Mouse (Mus musculus): ENCODE measurements around the gene Tedc2. TPM values are rescaled to one million over a fixed set of nuclear protein-coding genes. Genes with fewer than 3 reads are reported as not detected.

The Tedc2 gene
- 10 to 100 TPM in 2 of 4 experiments, 1 to 10 TPM in 2; 8.6 to 10.2 (median 10.1) TPM for total RNA-seq (2022)

DNA sequence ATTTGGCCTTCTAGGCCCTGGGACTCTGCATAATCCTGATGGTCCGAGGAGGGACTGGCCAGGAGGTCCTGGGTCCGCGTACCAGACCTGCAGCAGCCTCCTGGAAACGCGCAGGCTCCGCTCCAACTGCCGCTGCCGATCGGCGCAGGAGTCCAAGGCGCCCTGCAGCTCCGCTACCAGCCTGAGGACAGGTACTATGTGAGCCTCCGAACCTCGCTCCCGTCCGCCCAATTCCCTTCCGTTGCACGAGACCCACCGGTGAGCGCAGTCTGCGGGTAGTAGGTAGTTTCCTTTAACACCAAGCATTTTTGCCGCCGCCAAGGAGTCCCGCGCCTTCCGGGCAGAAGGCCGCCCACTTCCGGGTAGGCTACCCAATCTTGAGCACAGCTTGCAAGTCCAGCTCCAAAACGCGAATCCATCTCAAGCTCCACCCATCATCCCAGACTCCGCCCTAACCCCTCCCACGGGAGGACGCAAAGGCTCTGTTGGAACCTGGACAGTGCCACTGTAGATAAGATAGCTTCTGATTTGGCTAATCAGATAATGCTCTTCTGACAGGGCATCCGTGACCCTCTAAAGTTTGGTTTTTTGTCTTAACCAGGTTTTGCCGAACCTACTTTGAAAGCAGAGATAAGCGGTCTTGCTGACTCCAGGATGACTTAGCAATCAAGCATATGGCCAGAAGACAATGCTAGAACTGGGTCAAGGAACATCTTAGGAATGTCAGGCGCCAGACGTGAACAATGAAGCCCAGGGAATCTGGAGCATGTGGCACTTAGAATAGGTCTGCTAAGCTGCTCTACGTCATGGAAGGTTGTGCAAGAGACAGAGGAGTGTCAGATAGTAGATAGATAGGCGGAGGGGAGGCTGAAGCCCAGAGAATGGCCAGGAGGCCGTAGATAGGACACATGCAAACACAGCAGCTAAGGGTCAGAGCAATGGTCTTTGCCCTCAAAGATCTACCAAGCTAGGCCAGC is at the start of gene Tedc2:
TSS of gene Tedc2 (minus strand) at position 417 of the 977 bp plus-strand sequence.
- peak; percentile 81 to 92 for DNase-seq (ENCODE audit: low spot score in 2 of 2)

DNA sequence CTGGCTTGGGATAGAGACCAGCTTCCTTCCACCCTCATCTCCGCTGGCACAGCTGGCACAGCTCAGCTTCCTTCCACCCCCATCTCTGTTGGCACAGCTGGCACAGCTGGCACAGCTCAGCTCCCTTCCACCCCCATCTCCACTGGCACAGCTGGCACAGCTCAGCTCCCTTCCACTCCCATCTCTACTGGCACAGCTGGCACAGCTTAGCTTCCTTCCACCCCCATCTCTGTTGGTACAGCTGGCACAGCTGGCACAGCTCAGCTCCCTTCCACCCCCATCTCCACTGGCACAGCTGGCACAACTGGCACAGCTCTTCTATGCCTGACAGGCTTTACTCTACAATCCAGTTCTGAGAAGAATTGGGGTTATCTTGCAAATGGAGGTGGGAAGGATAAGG is 46.5 kb upstream of the Tedc2 start:
- DNase-seq (ENCODE audit: low spot score in 2 of 2): no peak

DNA sequence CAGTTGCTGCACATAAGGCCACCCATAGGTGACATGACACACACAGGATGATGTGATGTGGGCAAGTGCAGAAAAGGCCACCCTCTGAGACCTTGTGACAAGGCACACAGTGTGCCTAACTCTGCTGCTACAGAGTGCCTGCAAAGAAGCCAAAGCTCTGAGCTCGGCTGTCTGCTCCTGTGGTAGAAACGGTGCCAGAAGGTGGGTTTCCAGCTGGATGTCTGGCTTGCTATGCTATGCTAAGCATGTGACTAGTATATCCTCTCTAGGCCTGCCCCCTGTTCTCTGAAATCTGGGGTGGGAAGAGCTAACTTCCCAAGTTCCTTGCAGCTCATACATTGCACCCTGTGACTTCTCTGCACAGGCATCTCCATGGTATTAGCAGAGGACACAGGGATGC is 44.1 kb upstream of the Tedc2 start:
- no peak for DNase-seq (ENCODE audit: low spot score in 2 of 2)

DNA sequence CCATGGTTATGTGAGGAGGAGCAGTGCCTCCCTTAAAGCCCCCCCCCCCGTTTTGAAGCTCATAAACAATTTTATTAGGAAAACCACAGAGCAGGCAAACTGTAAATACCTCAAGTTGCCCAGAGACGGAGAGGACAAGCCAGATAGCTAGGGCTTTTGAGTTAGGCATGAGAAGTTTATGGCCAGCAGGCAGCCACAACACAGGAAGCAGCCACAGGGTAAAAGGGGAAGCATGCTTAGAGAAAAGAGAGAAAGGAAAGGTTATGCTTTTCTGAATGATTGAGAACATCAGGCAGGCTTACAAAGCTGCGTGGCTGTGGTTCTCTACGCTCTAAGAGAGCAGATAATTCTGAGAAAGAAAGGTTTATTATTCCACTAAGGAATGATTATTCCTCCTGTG is 39.9 kb upstream of the Tedc2 start:
- no peak for DNase-seq (ENCODE audit: low spot score in 2 of 2)

DNA sequence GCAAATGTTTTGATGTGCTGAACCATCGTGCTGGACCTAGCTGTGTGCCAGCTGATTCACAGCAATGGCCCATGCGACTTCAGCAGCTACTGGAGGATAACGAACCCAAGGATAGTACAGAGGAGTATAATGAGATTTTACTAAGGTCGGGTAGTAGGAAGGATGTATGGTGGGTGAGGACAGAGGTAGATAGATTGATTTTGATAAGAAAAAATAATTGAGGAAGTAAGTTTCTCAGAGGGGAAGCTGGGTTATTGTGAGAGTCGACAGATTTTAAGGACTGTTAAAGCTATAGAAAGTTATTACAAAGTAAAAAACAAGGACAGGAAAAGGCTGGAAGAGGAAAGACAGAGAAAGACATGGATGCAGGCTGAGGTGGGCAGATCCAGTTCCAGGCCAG is 39.1 kb upstream of the Tedc2 start:
- no peak for DNase-seq (ENCODE audit: low spot score in 2 of 2)

DNA sequence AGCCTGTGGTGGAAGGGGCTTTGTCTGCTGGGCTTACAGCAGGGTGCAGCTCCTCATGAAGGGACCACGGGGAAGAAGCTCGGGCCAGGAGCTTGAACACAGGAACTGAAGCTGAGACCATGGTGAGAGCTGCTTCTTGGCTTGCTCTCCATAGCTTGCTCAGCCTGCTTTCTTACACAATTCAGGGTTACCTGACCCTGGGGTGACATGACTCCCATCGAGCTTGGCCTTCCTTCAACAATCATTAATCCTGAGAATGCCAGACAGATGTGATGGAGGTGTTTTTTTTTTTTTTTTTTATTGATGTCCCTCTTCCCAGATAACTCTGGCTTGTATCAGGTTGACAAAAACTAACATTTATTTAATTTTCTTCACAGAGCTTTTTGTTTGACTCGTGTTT is 38.3 kb upstream of the Tedc2 start:
- no peak for DNase-seq (ENCODE audit: low spot score in 2 of 2)

DNA sequence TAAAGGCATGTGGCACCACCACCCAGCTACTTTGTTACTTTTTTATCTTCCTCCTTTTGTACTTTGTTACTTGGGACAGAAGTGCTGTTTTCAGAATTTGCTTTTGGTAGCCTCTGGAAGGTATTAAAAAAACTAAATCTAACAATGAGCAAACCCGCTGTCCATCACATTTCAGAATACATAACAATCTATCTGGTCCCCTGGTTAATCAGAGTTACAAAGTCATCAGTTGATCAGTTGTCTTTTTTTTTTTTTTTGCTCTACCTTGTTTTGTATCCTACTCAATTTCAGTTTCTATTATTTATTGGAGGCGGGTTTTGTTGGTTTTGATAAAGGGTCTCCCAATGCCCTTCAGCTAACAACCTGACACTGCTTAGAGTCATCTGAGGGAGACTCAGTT is 31.7 kb upstream of the Tedc2 start:
- DNase-seq (ENCODE audit: low spot score in 2 of 2): no peak

DNA sequence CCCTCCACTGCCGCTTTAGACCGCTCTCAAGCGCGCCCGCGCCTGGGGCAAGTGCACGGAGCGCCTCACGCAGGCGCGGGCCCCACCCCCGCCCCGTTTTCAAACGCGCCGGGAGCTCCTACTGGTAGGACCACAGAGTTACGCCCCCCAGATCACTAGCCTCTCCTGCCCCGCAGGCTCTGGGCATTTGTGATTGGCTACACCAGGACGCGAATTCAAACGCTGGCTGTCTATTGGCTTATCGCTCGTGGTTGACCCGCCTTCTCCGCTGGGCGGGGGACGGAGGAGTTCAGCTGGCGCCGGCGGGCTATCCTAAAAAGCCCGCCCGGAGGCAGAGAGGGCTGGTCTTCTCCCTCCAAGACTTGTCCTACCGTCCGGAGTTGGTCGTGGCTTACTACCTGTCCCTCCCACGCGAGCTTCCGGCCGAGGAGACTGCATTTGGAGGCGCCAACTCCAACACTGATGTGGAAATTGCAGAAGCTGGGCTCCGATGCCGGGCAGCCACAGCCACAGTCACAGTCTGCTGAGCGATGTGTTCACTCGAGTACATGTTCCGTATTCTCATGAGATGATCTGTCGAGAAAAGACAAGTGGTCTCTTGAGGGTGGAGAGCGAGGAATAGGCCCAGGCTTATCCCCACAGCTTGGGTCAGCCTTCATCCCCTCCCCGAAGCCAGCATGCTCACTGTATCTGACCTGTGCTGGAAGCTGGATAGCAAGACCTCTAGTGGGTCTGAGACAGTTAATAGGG is 30.8 kb upstream of the Tedc2 start, which contains the start of gene Ccnf:
TSS of gene Ccnf (minus strand) at position 165 of the 750 bp plus-strand sequence.
- peak; percentile 85 to 97 for DNase-seq (ENCODE audit: low spot score in 2 of 2)

DNA sequence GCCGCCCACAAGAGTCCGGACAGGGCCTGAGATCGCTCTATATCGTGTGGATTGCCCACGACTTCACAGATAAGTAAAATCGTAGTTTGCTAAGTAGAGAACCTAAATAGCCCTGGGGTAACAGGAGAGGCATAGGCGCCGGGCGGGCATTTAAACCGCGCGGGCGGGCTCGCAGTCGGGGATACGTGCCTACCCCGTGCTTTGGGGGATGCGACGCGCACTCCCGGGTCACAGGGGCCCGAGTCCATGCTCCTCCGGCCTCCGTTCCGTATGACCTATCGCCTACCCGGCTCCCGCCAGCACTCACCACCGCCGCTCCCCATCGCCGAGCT is 30.3 kb upstream of the Tedc2 start:
- DNase-seq (ENCODE audit: low spot score in 2 of 2): no peak

DNA sequence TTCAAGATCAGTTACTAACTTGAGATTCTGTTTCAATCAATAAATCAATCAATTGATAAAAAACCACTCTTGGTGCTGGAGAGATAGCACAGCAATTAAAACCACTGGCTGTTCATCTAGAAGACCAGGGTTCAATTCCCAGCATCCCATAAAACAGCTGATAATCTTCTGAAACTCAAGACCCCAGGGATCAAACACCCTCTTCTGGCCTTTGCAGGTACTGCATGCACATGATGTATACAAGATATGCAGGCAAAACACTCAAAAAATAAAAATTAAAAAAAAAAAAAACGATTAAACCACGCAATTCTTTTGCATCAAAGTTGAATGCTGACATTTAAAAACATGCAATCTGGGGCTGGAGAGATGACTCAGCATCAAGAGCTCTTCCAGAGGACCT is 28.0 kb upstream of the Tedc2 start:
- no peak for DNase-seq (ENCODE audit: low spot score in 2 of 2)

DNA sequence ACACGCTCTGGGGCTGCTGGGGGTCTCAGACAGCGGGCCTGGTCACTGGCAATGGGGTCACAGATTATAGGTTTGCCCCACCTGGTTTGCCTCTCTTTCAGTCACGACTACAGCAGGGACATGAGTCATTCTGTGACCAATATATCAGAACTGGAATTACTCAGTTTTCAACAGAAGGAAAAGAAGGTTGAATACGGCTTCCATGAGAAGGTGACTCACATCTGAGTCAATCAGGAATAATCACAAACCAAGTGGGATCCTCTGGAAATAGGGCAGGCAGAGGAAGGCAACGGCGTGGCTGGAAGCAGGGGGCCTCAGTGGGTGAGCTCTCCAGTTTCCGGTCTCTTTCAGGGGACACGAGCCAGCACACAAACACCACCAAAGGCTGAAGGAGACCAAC is 23.4 kb upstream of the Tedc2 start:
- peak in 1 of 2 experiments; percentile 33 for DNase-seq (ENCODE audit: low spot score in 2 of 2)

DNA sequence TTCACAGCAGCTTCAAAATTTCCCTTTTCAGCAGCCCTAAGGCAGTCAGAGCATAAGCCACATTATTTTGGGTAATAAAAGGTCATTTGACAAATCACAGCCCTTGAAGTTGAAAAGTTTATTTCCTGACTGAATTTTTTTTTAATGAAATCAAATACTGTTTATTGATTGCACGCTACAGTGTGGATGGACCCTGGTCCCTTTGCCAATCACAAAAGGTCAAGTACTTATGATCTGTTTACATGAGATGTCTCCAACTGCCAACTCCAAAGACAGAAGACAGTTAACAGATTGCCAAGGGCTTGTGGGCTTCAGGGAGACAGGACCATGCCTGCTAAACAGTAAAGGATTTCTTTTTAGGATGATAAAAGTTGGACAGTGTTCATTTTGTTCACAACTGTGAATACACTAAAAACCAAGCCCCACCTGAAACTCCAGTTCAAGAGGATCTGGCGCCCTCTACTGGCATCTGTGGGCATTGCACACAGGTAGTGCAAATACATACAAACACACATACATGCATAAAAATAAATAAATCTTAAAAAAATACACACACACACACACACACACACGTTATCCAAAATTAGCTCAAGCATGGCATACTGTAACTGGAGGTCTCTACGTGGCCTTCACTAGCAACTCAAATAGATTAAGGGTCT is 22.8 kb upstream of the Tedc2 start:
- no peak for DNase-seq (ENCODE audit: low spot score in 2 of 2)

DNA sequence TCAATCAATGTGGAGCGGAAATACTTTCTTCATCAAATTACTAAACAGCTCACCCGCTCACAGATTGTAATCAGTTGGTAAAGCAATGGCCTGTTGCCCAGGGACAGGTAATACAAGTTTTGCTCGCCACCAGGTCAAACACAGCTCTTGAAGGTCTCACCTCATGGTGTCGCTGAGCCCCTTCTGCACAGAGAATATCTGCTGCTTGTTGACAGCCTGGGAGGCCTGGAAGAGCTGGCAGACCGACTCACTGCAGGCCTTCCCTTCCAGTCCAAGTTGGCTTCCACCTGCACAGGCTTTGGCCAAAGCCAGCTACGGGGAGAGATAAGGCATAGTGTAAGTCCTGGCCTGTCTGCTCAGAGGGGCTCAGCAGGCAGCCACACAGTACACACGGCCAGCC is 16.3 kb upstream of the Tedc2 start:
- DNase-seq (ENCODE audit: low spot score in 2 of 2): no peak

DNA sequence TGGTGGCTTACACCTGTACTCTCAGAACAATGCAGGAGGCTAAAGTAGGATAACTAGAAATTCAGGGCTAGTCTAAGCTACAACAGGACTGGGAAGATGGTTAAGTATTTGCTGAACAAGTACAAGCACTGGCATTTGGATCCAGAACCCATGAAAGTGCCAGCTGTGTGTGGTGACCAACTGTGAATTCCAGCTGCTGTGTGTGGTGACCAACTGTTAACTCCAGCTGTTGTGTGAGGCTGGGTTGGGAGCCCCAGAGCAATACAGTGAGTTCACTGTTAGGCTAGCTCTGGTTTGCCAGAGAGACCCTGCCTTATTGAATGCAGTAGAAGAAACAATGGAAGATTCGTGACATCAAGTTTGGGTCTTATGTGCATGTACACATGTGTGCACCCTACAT is 15.8 kb upstream of the Tedc2 start:
- DNase-seq (ENCODE audit: low spot score in 2 of 2): no peak

DNA sequence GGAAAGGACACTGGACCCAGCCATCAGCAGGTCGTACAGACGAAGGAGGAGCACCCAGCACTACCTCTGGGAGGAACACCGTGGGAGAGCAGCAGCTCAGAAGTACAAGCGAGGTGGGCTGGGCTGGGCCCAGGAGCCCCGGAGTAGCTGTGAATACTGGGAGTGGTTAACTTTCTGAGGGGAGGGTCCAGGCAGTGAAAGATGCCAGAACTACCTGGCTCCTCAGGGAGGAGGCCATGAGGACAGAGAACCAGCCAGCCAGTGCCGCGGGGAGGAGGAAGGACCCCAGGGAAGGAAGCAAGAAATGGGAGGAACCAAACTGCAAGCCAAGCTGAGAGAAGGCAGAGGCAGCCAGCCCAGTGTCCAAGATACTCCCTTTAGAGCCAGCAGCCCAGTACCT is 7.3 kb upstream of the Tedc2 start:
- no peak for DNase-seq (ENCODE audit: low spot score in 2 of 2)

DNA sequence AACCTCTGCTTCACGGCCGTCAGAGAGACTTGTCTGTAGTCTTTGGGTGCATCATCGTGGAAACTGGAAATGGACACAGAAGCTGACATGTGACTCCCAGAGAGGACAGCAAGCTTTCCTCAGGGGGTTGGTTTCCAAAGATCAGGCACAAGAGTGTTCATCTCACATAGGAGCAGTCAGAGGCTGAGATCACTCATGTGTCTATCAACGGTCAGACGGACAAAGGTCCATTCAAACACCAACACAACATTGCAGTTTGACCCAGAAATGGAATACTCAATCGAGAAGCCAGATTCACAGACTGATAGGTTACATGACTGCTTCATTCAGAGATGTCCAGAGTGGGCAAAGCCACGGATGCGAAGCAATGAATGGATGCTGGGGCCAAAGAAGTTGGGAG is 6.1 kb upstream of the Tedc2 start:
- DNase-seq (ENCODE audit: low spot score in 2 of 2): no peak

DNA sequence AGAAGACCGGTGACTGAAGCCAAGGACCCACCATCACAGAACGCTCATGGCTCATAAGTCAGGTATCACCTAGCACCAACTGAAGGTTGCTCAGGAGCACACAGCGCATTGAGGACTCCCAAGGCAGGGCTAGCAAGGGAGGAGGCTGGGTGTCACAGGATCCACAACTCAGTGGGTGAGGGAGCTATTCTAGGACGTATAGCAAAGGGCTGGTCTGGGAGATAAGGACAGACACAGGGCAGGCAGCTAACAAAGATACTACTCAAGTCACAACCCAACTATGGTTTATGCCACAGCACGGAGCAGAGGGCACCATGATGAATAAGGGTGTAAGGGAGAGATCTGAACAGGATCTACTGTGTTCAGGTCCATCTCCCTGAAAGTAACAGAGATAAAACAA is 5.2 kb upstream of the Tedc2 start:
- no peak for DNase-seq (ENCODE audit: low spot score in 2 of 2)

DNA sequence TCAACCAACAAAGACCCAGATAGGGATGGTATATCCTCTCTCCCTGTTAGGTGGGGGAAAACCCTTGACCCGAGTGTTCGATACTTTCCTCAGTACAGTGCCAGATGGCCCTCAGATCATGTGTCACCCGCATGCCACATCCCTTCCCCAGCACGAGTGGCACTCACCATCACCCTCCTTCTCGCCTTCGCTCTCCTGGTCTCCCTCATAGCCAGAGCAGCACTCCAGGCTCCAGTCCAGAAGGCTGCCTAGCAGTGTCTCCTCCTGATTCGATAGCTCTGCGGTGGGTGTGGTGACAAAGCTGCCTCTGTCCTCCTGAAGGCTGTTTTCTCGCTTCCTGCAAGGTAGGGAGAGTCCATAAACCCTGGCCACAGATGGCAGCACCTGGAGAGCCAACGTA is 4.1 kb upstream of the Tedc2 start:
- no peak for DNase-seq (ENCODE audit: low spot score in 2 of 2)

DNA sequence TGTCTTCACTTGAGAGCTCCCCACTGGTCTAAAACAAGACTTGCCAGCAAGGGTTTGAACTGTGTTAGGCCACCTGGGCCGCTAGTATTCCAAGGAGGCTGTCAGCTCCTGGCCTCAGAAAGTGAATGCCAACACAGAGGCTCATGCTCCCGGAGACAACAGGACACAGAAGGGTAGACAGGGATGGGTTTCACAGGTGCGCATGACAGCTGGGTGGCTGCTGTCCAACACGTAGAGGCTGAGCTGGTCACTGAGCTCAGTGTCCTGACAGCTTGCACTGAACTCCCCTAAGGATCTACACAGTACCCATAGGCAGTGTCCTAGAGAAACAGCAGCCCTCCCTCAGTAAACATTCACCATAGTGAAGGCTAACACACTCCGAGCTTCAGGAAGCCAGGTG is 2.9 kb upstream of the Tedc2 start:
- DNase-seq (ENCODE audit: low spot score in 2 of 2): no peak

DNA sequence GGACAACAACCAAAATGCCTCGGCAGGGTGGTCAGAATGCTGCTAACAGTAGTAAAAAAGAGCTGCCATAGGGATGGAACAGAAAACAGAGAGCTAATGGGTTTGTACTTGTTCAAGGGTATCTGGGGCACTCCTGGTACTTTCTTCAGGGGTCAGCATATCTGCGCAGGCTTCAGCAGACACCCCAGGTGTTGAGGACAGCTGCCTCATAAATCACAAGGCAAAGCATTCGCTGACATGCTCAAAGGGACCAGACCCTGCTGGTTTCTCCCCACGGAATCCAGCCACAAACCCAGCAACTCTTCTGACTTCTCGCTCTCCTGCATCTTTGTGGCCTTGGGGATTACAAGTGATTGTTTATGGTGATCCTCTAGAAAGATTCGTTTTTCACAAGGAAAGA is 2.0 kb upstream of the Tedc2 start:
- DNase-seq (ENCODE audit: low spot score in 2 of 2): no peak

DNA sequence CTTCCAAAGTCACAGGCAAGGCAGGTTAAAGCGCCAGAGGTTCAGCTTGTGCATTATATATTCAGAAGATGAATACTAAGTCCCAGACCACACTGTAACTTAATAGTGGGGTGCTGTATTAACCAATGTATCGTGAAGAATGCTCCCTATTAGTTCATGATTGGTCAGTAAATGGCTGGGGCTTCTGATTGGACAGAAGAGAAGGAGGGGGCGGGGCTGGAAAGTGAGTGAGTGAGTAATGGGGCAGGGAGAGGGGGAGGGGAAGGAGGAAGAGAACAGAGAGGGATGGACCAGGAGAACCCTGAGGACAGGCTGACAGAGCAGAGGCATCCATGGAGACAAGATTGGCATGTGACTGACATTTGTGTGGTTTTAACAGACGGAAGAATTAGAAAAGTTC is 3.8 kb downstream of the Tedc2 start:
- DNase-seq (ENCODE audit: low spot score in 2 of 2): no peak

DNA sequence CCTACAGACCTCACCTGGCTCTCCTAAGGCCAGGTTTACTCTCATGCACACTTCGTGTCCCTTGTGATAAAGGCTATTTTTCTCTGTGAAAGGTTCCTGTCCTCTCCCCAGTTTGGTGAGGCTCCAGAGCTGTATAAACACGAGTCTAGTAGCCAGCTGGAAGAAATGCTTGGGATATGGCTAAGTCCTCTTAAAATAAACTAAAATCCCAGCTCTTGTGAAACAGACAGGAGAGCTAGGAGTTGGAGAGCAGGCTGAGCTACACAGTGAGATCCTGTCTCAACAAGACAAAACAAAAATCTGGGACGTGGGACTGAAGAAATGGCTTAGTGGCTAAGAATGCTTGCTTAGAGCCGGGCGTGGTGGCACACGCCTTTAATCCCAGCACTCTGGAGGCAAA is 7.5 kb downstream of the Tedc2 start:
- DNase-seq (ENCODE audit: low spot score in 2 of 2): no peak
